Mouse (Mus musculus): ENCODE measurements around the gene Stx1b. TPM values are rescaled to one million over a fixed set of nuclear protein-coding genes. Genes with fewer than 3 reads are reported as not detected.
"Not testable (repeated sequence)": the region's sequence is repeated elsewhere in the genome, so short reads cannot be mapped to it uniquely, and the experiment has no call there.

The Stx1b gene
- polyA plus RNA-seq, 1 experiment from 2014 or later = 8.1 TPM

DNA sequence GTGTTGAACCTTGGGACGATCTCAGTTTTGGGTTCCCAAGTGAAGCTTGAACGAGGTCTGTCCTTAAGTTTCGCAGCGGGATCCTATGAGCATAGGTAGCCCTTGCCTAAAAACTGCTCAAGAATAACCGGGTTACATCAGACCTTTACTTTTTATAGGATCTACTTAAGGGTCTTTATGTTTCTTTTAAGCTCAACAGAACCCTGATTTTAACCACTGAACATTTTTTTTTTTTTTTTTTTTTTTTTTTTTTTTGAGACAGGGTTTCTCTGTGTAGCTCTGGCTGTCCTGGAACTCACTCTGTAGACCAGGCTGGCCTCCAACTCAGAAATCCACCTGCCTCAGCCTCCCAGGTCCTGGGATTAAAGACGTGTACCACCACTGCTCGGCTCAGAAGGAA, 48.5 kb downstream of the Stx1b start:
- not testable (repeated sequence) for H3K9me3 ChIP-seq (ENCODE audit: control insufficient read depth, low read length); H3K27me3 ChIP-seq (ENCODE audit: control insufficient read depth, insufficient read depth, low read length); DNase-seq (ENCODE audit: low spot score); H3K4me1 ChIP-seq (ENCODE audit: control insufficient read depth, insufficient read depth, low read length); H3K36me3 ChIP-seq (ENCODE audit: control insufficient read depth, insufficient read depth, low read length); ATAC-seq (ENCODE audit: insufficient read depth, low FRiP score, low TSS enrichment)
- peak overlapping the region; percentile 78 for H3K4me3 ChIP-seq (ENCODE audit: low read depth, low read length)
- peak overlapping the region; percentile 50 for H3K4me2 ChIP-seq (ENCODE audit: low read depth)
- peak overlapping the region; percentile 95 for H3K9ac ChIP-seq (ENCODE audit: low read length)
- 82% methylated on average over 7 of the region's 7 CpGs for WGBS
- peak overlapping the region; percentile 93; the same call in 1 of the 2 replicates for H3K27ac ChIP-seq (ENCODE audit: low read depth, low read length)

GRCm38 (mm10) chr7:127773664-127774384, 50.5 kb downstream of the Stx1b start:
- Histone ChIP-seq H3K9me3 (ENCODE audit: control insufficient read depth, low read length) (no peaks in the 10 kb centered on the region), H3K4me2 (ENCODE audit: low read depth) (no peak overlapping the region), H3K27me3 (ENCODE audit: control insufficient read depth, insufficient read depth, low read length) (no peaks in the 10 kb centered on the region), H3K27ac (ENCODE audit: low read depth, low read length) (no peak overlapping the region), H3K9ac (ENCODE audit: low read length) (no peak overlapping the region), H3K36me3 (ENCODE audit: control insufficient read depth, insufficient read depth, low read length) (no peaks in the 10 kb centered on the region), H3K4me3 (ENCODE audit: low read depth, low read length) (no peak overlapping the region), H3K4me1 (ENCODE audit: control insufficient read depth, insufficient read depth, low read length) (peaks cover 15% of the 10 kb centered on the region)
- ATAC-seq (ENCODE audit: insufficient read depth, low FRiP score, low TSS enrichment) = no peak
- peak; percentile 73 for DNase-seq (ENCODE audit: low spot score)
- WGBS = 39% methylated on average over 9 of the region's 9 CpGs

GRCm38 (mm10) chr7:127772557-127772956, 51.8 kb downstream of the Stx1b start:
- 93% methylated on average over 1 of the region's 1 CpGs for WGBS
- Histone ChIP-seq H3K27ac (ENCODE audit: low read depth, low read length) (no peak overlapping the region), H3K4me3 (ENCODE audit: low read depth, low read length) (no peak overlapping the region), H3K36me3 (ENCODE audit: control insufficient read depth, insufficient read depth, low read length) (peaks cover 4% of the 10 kb centered on the region), H3K4me1 (ENCODE audit: control insufficient read depth, insufficient read depth, low read length) (peaks cover 13% of the 10 kb centered on the region), H3K9me3 (ENCODE audit: control insufficient read depth, low read length) (no peaks in the 10 kb centered on the region), H3K9ac (ENCODE audit: low read length) (no peak overlapping the region), H3K27me3 (ENCODE audit: control insufficient read depth, insufficient read depth, low read length) (no peaks in the 10 kb centered on the region), H3K4me2 (ENCODE audit: low read depth) (no peak overlapping the region)
- DNase-seq (ENCODE audit: low spot score) = no peak
- ATAC-seq (ENCODE audit: insufficient read depth, low FRiP score, low TSS enrichment) = no peak

GRCm38 (mm10) chr7:127772080-127772479, 52.3 kb downstream of the Stx1b start:
- WGBS = 87% methylated on average over 3 of the region's 3 CpGs
- Histone ChIP-seq H3K4me2 (ENCODE audit: low read depth) (no peak overlapping the region), H3K27ac (ENCODE audit: low read depth, low read length) (no peak overlapping the region), H3K4me3 (ENCODE audit: low read depth, low read length) (no peak overlapping the region), H3K9me3 (ENCODE audit: control insufficient read depth, low read length) (no peaks in the 10 kb centered on the region), H3K36me3 (ENCODE audit: control insufficient read depth, insufficient read depth, low read length) (peaks cover 9% of the 10 kb centered on the region), H3K9ac (ENCODE audit: low read length) (no peak overlapping the region), H3K4me1 (ENCODE audit: control insufficient read depth, insufficient read depth, low read length) (peaks cover 13% of the 10 kb centered on the region), H3K27me3 (ENCODE audit: control insufficient read depth, insufficient read depth, low read length) (no peaks in the 10 kb centered on the region)
- DNase-seq (ENCODE audit: low spot score) (no peak), ATAC-seq (ENCODE audit: insufficient read depth, low FRiP score, low TSS enrichment) (no peak)

DNA sequence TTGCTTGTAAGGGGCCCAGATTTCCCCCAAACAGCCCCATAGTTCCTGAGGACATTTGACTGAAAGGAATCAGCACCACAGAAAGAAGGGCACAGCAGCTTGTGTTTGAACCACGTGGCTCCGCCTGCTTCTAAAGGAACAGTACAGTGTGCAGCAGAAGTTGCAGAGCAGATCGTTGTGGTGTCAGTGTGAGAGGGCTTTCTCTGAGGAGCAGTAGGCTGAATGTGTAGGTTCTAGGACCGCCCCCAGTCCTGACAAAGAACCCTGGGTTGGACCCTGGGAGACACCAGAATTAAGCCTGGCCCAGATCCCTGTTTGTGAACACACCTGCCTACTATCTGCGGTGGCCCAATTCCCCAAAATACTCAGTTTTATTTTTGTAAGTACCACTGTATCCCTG, 53.1 kb downstream of the Stx1b start:
- ATAC-seq (ENCODE audit: insufficient read depth, low FRiP score, low TSS enrichment) = no peak
- no peak for DNase-seq (ENCODE audit: low spot score)
- Histone ChIP-seq H3K9ac (ENCODE audit: low read length) (no peak overlapping the region), H3K9me3 (ENCODE audit: control insufficient read depth, low read length) (no peaks in the 10 kb centered on the region), H3K4me2 (ENCODE audit: low read depth) (0 out of 2 replicates have a peak overlapping the region, but pooled peaks have one; percentile 4), H3K4me3 (ENCODE audit: low read depth, low read length) (no peak overlapping the region), H3K36me3 (ENCODE audit: control insufficient read depth, insufficient read depth, low read length) (peaks cover 12% of the 10 kb centered on the region), H3K4me1 (ENCODE audit: control insufficient read depth, insufficient read depth, low read length) (peaks cover 13% of the 10 kb centered on the region), H3K27ac (ENCODE audit: low read depth, low read length) (no peak overlapping the region), H3K27me3 (ENCODE audit: control insufficient read depth, insufficient read depth, low read length) (no peaks in the 10 kb centered on the region)
- WGBS = 69% methylated on average over 5 of the region's 5 CpGs

GRCm38 (mm10) chr7:127770039-127770905, 54.1 kb downstream of the Stx1b start:
- Histone ChIP-seq H3K27ac (ENCODE audit: low read depth, low read length) (peak overlapping the region; percentile 53), H3K27me3 (ENCODE audit: control insufficient read depth, insufficient read depth, low read length) (no peaks in the 10 kb centered on the region), H3K9ac (ENCODE audit: low read length) (peak overlapping the region; percentile 77), H3K36me3 (ENCODE audit: control insufficient read depth, insufficient read depth, low read length) (peaks cover 17% of the 10 kb centered on the region), H3K4me2 (ENCODE audit: low read depth) (peak overlapping the region; percentile 88), H3K4me3 (ENCODE audit: low read depth, low read length) (peak overlapping the region; percentile 45), H3K9me3 (ENCODE audit: control insufficient read depth, low read length) (no peaks in the 10 kb centered on the region), H3K4me1 (ENCODE audit: control insufficient read depth, insufficient read depth, low read length) (peaks cover 13% of the 10 kb centered on the region)
- ATAC-seq (ENCODE audit: insufficient read depth, low FRiP score, low TSS enrichment) (peak; percentile 21), DNase-seq (ENCODE audit: low spot score) (peak; percentile 22)
- 5% methylated on average over 27 of the region's 27 CpGs for WGBS

- no peaks in the 10 kb centered on the region for H3K9me3 ChIP-seq (ENCODE audit: control insufficient read depth, low read length)
- peaks cover 17% of the 10 kb centered on the region for H3K36me3 ChIP-seq (ENCODE audit: control insufficient read depth, insufficient read depth, low read length)
- peak within 1 kb of the TSS; percentile 88 for H3K4me2 ChIP-seq (ENCODE audit: low read depth)
- peak; percentile 78 for DNase-seq (ENCODE audit: low spot score)
- H3K27ac ChIP-seq (ENCODE audit: low read depth, low read length) = peak within 1 kb of the TSS; percentile 53
- peak; percentile 69 for ATAC-seq (ENCODE audit: insufficient read depth, low FRiP score, low TSS enrichment)
- H3K4me1 ChIP-seq (ENCODE audit: control insufficient read depth, insufficient read depth, low read length) = peaks cover 13% of the 10 kb centered on the region
- H3K9ac ChIP-seq (ENCODE audit: low read length) = peak within 1 kb of the TSS; percentile 77
- H3K27me3 ChIP-seq (ENCODE audit: control insufficient read depth, insufficient read depth, low read length) = no peaks in the 10 kb centered on the region
- WGBS = under 1% methylated on average over 24 of the region's 24 CpGs
- H3K4me3 ChIP-seq (ENCODE audit: low read depth, low read length) = peak within 1 kb of the TSS; percentile 45
These were observed 54.7 kb downstream of the Stx1b start, which contains the start of gene Orai3 for GRCm38 (mm10) chr7:127769651-127770038. Gene Orai3 (plus strand): TSS chr7:127769815.

GRCm38 (mm10) chr7:127768997-127769593, 55.3 kb downstream of the Stx1b start:
- Histone ChIP-seq H3K27me3 (ENCODE audit: control insufficient read depth, insufficient read depth, low read length) (no peaks in the 10 kb centered on the region), H3K36me3 (ENCODE audit: control insufficient read depth, insufficient read depth, low read length) (peaks cover 19% of the 10 kb centered on the region), H3K9me3 (ENCODE audit: control insufficient read depth, low read length) (no peaks in the 10 kb centered on the region), H3K4me3 (ENCODE audit: low read depth, low read length) (peak overlapping the region; percentile 45), H3K9ac (ENCODE audit: low read length) (peak overlapping the region; percentile 77), H3K4me1 (ENCODE audit: control insufficient read depth, insufficient read depth, low read length) (peaks cover 13% of the 10 kb centered on the region), H3K27ac (ENCODE audit: low read depth, low read length) (peak overlapping the region; percentile 53), H3K4me2 (ENCODE audit: low read depth) (peak overlapping the region; percentile 88)
- ATAC-seq (ENCODE audit: insufficient read depth, low FRiP score, low TSS enrichment) (peak; percentile 82), DNase-seq (ENCODE audit: low spot score) (peak; percentile 89)
- under 1% methylated on average over 16 of the region's 16 CpGs for WGBS

Data from neural tube, embryonic 11.5 days (tissue).